Mouse (Mus musculus) thymus, postnatal 14 days (tissue): ENCODE measurements around the gene Pet117.
"Not testable (repeated sequence)": the region's sequence is repeated elsewhere in the genome, so short reads cannot be mapped to it uniquely, and the experiment has no call there.

Experiments
- DNase-seq: peaks from one replicate; pipeline ENCODE4 v3.0.0; 2021

The Pet117 gene

GRCm38 (mm10) chr2:144368400-144369019 is at the start of gene Pet117, which contains the start of gene Kat14:
Gene Pet117 (plus strand): TSS chr2:144368996.
Gene Kat14 (plus strand): TSS chr2:144368983.
- peak; percentile 96 for DNase-seq

GRCm38 (mm10) chr2:144324218-144324617 is 44.6 kb upstream of the Pet117 start:
- no peak for DNase-seq

GRCm38 (mm10) chr2:144329451-144329850 is 39.3 kb upstream of the Pet117 start:
- no peak for DNase-seq

- no peak for DNase-seq
Observed at GRCm38 (mm10) chr2:144329937-144330336, 38.9 kb upstream of the Pet117 start.

- peak; percentile 9 for DNase-seq
Observed at GRCm38 (mm10) chr2:144330352-144330959, 38.3 kb upstream of the Pet117 start.

- DNase-seq, result peak; percentile 8
Observed at GRCm38 (mm10) chr2:144330960-144331371, 37.8 kb upstream of the Pet117 start.

GRCm38 (mm10) chr2:144331401-144332302 is 37.1 kb upstream of the Pet117 start, which contains the start of gene Ovol2:
Gene Ovol2 (minus strand): TSS chr2:144332146.
- DNase-seq, result no peak

- no peak for DNase-seq
Observed at GRCm38 (mm10) chr2:144332486-144332885, 36.3 kb upstream of the Pet117 start.

- DNase-seq, result no peak
Observed at GRCm38 (mm10) chr2:144333138-144333842, 35.5 kb upstream of the Pet117 start.

GRCm38 (mm10) chr2:144337230-144337629 is 31.6 kb upstream of the Pet117 start:
- DNase-seq, result no peak

GRCm38 (mm10) chr2:144337701-144338100 is 31.1 kb upstream of the Pet117 start:
- DNase-seq, result no peak

- DNase-seq, result not testable (repeated sequence)
Observed at GRCm38 (mm10) chr2:144338149-144338548, 30.6 kb upstream of the Pet117 start.

- no peak for DNase-seq
Observed at GRCm38 (mm10) chr2:144343158-144343557, 25.6 kb upstream of the Pet117 start.

GRCm38 (mm10) chr2:144348525-144348924 is 20.3 kb upstream of the Pet117 start:
- DNase-seq, result peak; percentile 16

- DNase-seq, result no peak
Observed at GRCm38 (mm10) chr2:144352843-144353242, 16.0 kb upstream of the Pet117 start.

- DNase-seq, result peak; percentile 86
Observed at GRCm38 (mm10) chr2:144369020-144369421, 225 bp downstream of the Pet117 start.

- DNase-seq, result no peak
Observed at GRCm38 (mm10) chr2:144369511-144369910, 715 bp downstream of the Pet117 start.

GRCm38 (mm10) chr2:144371566-144371965 is 2.8 kb downstream of the Pet117 start:
- DNase-seq, result no peak

- DNase-seq, result no peak
Observed at GRCm38 (mm10) chr2:144373063-144373462, 4.3 kb downstream of the Pet117 start.

- DNase-seq, result no peak
Observed at GRCm38 (mm10) chr2:144375063-144375703, 6.4 kb downstream of the Pet117 start.

- DNase-seq, result no peak
Observed at GRCm38 (mm10) chr2:144381293-144381692, 12.5 kb downstream of the Pet117 start.

- no peak for DNase-seq
Observed at GRCm38 (mm10) chr2:144381741-144382140, 12.9 kb downstream of the Pet117 start.
